Mouse (Mus musculus) MEL (cell line): ENCODE measurements around the gene Serpinb6b. TPM values are rescaled to one million over a fixed set of nuclear protein-coding genes. Genes with fewer than 3 reads are reported as not detected.
A peak's percentile ranks its signal among the peaks of the same experiment; 100 is the strongest.

Experiments
- DNase-seq: peaks from one replicate; pipeline ENCODE4 v3.0.0; 2011; ENCODE audit warnings: low read depth, low spot score
- H3K27ac ChIP-seq: 2 replicates; pipeline ENCODE4 v1.5.1; 2012; ENCODE audit warnings: low read depth, mild to moderate bottlenecking, control low read depth, low read length, moderate library complexity; ENCODE audit not compliant: control insufficient read depth
- H3K27me3 ChIP-seq, 2 experiments: fragments of 150-350 bp in 1 of 2; sonication (generic) in 1 of 2; 2 replicates each; pipeline ENCODE4 v1.6.1; 2012; ENCODE audit warnings: low read length in 2 of 2, mild to moderate bottlenecking in 2 of 2, improper control_type of control experiment in 1 of 2, moderate library complexity in 1 of 2; ENCODE audit not compliant: insufficient read depth in 2 of 2, control insufficient read depth in 1 of 2
- H3K36me3 ChIP-seq, 2 experiments: 2 replicates each; pipeline ENCODE4 v1.6.1; 2012 to 2014; ENCODE audit warnings: low read length in 2 of 2, improper control_type of control experiment in 1 of 2, inconsistent platforms in 1 of 2, mild to moderate bottlenecking in 1 of 2; ENCODE audit not compliant: insufficient read depth in 2 of 2, control insufficient read depth in 1 of 2
- H3K4me1 ChIP-seq, 2 experiments: fragments of 150-350 bp in 1 of 2; sonication (generic) in 1 of 2; 2 replicates each; pipeline ENCODE4 v1.6.1; 2012; ENCODE audit warnings: low read length in 2 of 2, improper control_type of control experiment in 1 of 2, mild to moderate bottlenecking in 1 of 2; ENCODE audit not compliant: insufficient read depth in 2 of 2, control insufficient read depth in 1 of 2
- H3K4me3 ChIP-seq, 2 experiments: fragments of 150-350 bp in 1 of 2; sonication (generic) in 1 of 2; 2 replicates each; pipeline ENCODE4 v1.5.1; 2012; ENCODE audit warnings: low read depth in 2 of 2, low read length in 2 of 2, mild to moderate bottlenecking in 2 of 2, moderate library complexity in 2 of 2, control low read depth in 1 of 2, improper control_type of control experiment in 1 of 2; ENCODE audit not compliant: control insufficient read depth in 1 of 2, insufficient read depth in 1 of 2
- H3K79me2 ChIP-seq: 2 replicates; pipeline ENCODE4 v1.6.1; 2012; ENCODE audit warnings: mild to moderate bottlenecking, low read length, moderate library complexity; ENCODE audit not compliant: control insufficient read depth, poor library complexity, insufficient read depth
- H3K9ac ChIP-seq: 2 replicates; pipeline ENCODE4 v1.6.1; 2012; ENCODE audit warnings: low read depth, mild to moderate bottlenecking, control low read depth, low read length, moderate library complexity; ENCODE audit not compliant: control insufficient read depth, poor library complexity, severe bottlenecking
- H3K9me3 ChIP-seq: fragments of 150-350 bp; sonication (generic); replicated peaks from 2 replicates; pipeline ENCODE4 v1.6.1; 2012; ENCODE audit warnings: mild to moderate bottlenecking, low read length, improper control_type of control experiment, moderate library complexity; ENCODE audit not compliant: insufficient read depth
- CHD1 ChIP-seq: IDR thresholded peaks from 2 replicates; pipeline ENCODE4 v1.6.1; 2012; ENCODE audit warnings: low read depth, mild to moderate bottlenecking, inconsistent platforms, low read length, improper control_type of control experiment
- CHD2 ChIP-seq: IDR thresholded peaks from 2 replicates; pipeline ENCODE4 v1.6.1; 2011; ENCODE audit warnings: low read length, improper control_type of control experiment
- EP300 ChIP-seq, 2 experiments: IDR thresholded peaks; 2 replicates each; pipeline ENCODE4 v1.6.1; 2011; ENCODE audit warnings: improper control_type of control experiment in 2 of 2, low read length in 2 of 2, low read depth in 1 of 2, mild to moderate bottlenecking in 1 of 2
- GABPA ChIP-seq: IDR thresholded peaks from 2 replicates; pipeline ENCODE4 v1.6.1; 2012; ENCODE audit warnings: low read depth, mild to moderate bottlenecking, inconsistent platforms, low read length, improper control_type of control experiment, moderate library complexity
- GATA1 ChIP-seq: IDR thresholded peaks from 2 replicates; pipeline ENCODE4 v1.6.1; 2011; ENCODE audit warnings: low read depth, low read length, improper control_type of control experiment
- MAFK ChIP-seq: IDR thresholded peaks from 2 replicates; pipeline ENCODE4 v1.6.1; 2011; ENCODE audit warnings: low read depth, mild to moderate bottlenecking, low read length, improper control_type of control experiment, borderline replicate concordance
- MAX ChIP-seq: IDR thresholded peaks from 2 replicates; pipeline ENCODE4 v1.6.1; 2011; ENCODE audit warnings: low read length, improper control_type of control experiment
- MAZ ChIP-seq: IDR thresholded peaks from 2 replicates; pipeline ENCODE4 v1.6.1; 2012; ENCODE audit warnings: low read depth, mild to moderate bottlenecking, inconsistent platforms, low read length, improper control_type of control experiment
- MYC ChIP-seq: IDR thresholded peaks from 2 replicates; pipeline ENCODE4 v1.6.1; 2011; ENCODE audit warnings: low read depth, mild to moderate bottlenecking, low read length, improper control_type of control experiment, moderate library complexity
- POLR2AphosphoS2 ChIP-seq: IDR thresholded peaks from 2 replicates; pipeline ENCODE4 v1.6.1; 2011; ENCODE audit warnings: low read length, improper control_type of control experiment
- POLR2AphosphoS5 ChIP-seq: IDR thresholded peaks from 2 replicates; pipeline ENCODE4 v1.6.1; 2012; ENCODE audit warnings: low read depth, borderline replicate concordance, mild to moderate bottlenecking, inconsistent platforms, low read length, moderate library complexity, mixed read lengths
- RCOR1 ChIP-seq: IDR thresholded peaks from 2 replicates; pipeline ENCODE4 v1.6.1; 2012; ENCODE audit warnings: low read depth, mild to moderate bottlenecking, inconsistent platforms, low read length, improper control_type of control experiment
- SIN3A ChIP-seq: IDR thresholded peaks from 2 replicates; pipeline ENCODE4 v1.6.1; 2012; ENCODE audit warnings: low read length, improper control_type of control experiment, inconsistent platforms
- TAL1 ChIP-seq: IDR thresholded peaks from 2 replicates; pipeline ENCODE4 v1.6.1; 2012; ENCODE audit warnings: mild to moderate bottlenecking, inconsistent platforms, low read length, moderate library complexity, mixed read lengths
- TBP ChIP-seq: IDR thresholded peaks from 2 replicates; pipeline ENCODE4 v1.8.0; 2011; ENCODE audit warnings: low read depth, low read length, improper control_type of control experiment
- TCF12 ChIP-seq: IDR thresholded peaks from 2 replicates; pipeline ENCODE4 v1.6.1; 2014; ENCODE audit warnings: low read depth, mild to moderate bottlenecking, inconsistent platforms, low read length, improper control_type of control experiment, moderate library complexity
- UBTF ChIP-seq: IDR thresholded peaks from 2 replicates; pipeline ENCODE4 v1.6.1; 2012; ENCODE audit warnings: low read depth, mild to moderate bottlenecking, inconsistent platforms, low read length, improper control_type of control experiment, moderate library complexity, borderline replicate concordance; ENCODE audit not compliant: insufficient read depth
- USF1 ChIP-seq: IDR thresholded peaks from 2 replicates; pipeline ENCODE4 v1.6.1; 2014; ENCODE audit warnings: low read depth, mild to moderate bottlenecking, inconsistent platforms, low read length, improper control_type of control experiment, moderate library complexity
- USF2 ChIP-seq, 2 experiments: IDR thresholded peaks; 2 replicates each; pipeline ENCODE4 v1.6.1; 2011 to 2012; ENCODE audit warnings: improper control_type of control experiment in 2 of 2, low read length in 2 of 2, borderline replicate concordance in 1 of 2, inconsistent platforms in 1 of 2, low read depth in 1 of 2, mild to moderate bottlenecking in 1 of 2; ENCODE audit not compliant: insufficient read depth in 1 of 2
- polyA plus RNA-seq, 2 experiments: library from polyadenylated mRNA; stranded (reverse) in 1 of 2; unstranded in 1 of 2; fragments of >175 nt in 1 of 2; fragments of >200 nt in 1 of 2; gene quantifications; 2 replicates each; pipeline versions ENCODE4 v1.2.1 to v1.2.4; 2012; ENCODE audit warnings: low replicate concordance in 2 of 2, low read depth in 1 of 2; ENCODE audit not compliant: insufficient read length in 2 of 2, insufficient read depth in 1 of 2, missing spikeins in 1 of 2
- total RNA-seq: library from RNA; depleted of rRNA; stranded (reverse); fragments of 300-350 nt; gene quantifications from 2 replicates; pipeline ENCODE4 v1.2.3, GENCODE M21; 2012

Gene Serpinb6b
- total and polyA plus RNA-seq, 3 experiments, result 0.27 to 1.2 TPM; not detected in 1

DNA sequence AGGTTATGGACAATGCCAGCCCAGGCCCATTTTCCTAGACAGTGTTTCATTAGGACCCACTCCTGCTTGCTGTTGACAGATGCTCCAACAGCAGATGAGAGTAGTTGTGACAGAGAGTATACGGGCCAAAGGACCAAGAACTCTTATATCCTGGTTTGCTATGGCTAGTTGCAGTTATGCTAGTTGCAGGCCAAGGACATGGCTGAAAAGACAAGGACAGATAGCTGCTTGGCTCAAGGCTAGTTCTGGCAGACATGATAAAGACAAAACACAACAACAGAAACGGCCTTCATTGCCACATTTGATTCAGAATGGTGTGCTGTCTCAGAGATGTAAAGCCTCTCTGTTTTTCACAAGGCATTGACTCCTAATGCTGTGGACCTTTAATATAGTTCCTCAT lies 10.7 kb downstream of the Serpinb6b start:
- Histone ChIP-seq H3K27me3 (no peaks in the 10 kb centered on the region), H3K9ac (no peak overlapping the region), H3K4me1 (peaks cover 0 to 7% of the 10 kb centered on the region in 2 experiments; a peak in 1 of 4 replicates), H3K4me3 (no peak overlapping the region), H3K27ac (no peak overlapping the region), H3K36me3 (no peaks in the 10 kb centered on the region), H3K9me3 (no peaks in the 10 kb centered on the region), H3K79me2 (no peaks in the 10 kb centered on the region)
- TF ChIP-seq MYC, result no peak
- no peak for TF ChIP-seq RCOR1
- no peak for TF ChIP-seq MAX
- TF ChIP-seq EP300 (IDR thresholded peaks at IDR 0.05; ENCODE audit: low read depth in 1 of 2, low read length in 2 of 2), result no peak
- TF ChIP-seq UBTF, result no peak
- no peak for TF ChIP-seq MAFK
- no peak for TF ChIP-seq TAL1
- no peak for TF ChIP-seq USF2 (IDR thresholded peaks at IDR 0.05; ENCODE audit: borderline replicate concordance in 1 of 2, insufficient read depth in 1 of 2, low read depth in 1 of 2, low read length in 2 of 2)
- no peak for TF ChIP-seq GATA1
- TF ChIP-seq TCF12, result no peak
- no peak for TF ChIP-seq POLR2AphosphoS5
- no peak for TF ChIP-seq MAZ
- TF ChIP-seq GABPA, result no peak
- no peak for TF ChIP-seq SIN3A
- TF ChIP-seq POLR2AphosphoS2, result no peak
- TF ChIP-seq TBP, result no peak
- TF ChIP-seq CHD2, result no peak
- DNase-seq, result no peak

DNA sequence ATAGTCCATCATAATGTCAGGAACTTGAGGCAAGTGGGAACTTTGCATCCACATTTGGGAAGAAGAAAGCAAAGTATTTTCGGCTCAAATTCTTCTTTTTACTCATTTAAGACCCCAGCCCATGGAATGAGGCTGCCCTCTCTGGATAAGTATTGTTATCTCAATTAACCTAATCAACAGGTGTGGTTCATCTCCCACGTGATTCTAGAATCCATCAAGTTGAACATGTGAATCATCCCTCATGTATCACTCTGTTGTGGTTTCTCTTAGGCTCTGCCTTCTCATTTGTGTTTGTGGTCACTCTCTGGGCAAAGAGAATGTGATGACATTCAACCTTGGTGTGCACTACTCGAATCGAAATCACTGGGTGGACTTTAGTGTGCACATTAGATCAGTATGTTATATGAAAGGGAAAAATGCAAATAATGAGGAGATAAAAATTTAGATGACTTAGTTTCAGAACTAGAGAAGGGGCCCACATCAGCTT lies 17.6 kb downstream of the Serpinb6b start:
- Histone ChIP-seq H3K9ac (no peak overlapping the region), H3K4me3 (no peak overlapping the region), H3K27ac (no peak overlapping the region), H3K27me3 (no peaks in the 10 kb centered on the region), H3K9me3 (no peaks in the 10 kb centered on the region), H3K36me3 (peaks cover 0 to 4% of the 10 kb centered on the region in 2 experiments; a peak in 2 of 4 replicates), H3K4me1 (peaks cover 5 to 15% of the 10 kb centered on the region in 2 experiments), H3K79me2 (no peaks in the 10 kb centered on the region)
- DNase-seq, result no peak
- no peak for TF ChIP-seq CHD1
- TF ChIP-seq USF1, result peak; percentile 20; the same call in 1 of the 2 replicates
